Mouse (Mus musculus) regulatory T cell (primary cell): Measurements from ENCODE around the gene Pdlim1.

Experiments
- in situ Hi-C: fragments of 300-600 bp; cut with MboI, MseI; formaldehyde crosslinking; loops from one replicate; pipeline ENCODE4 v1.15.1; 2025; ENCODE audit warnings: high pct_unique_total_duplicates

The Pdlim1 gene

DNA sequence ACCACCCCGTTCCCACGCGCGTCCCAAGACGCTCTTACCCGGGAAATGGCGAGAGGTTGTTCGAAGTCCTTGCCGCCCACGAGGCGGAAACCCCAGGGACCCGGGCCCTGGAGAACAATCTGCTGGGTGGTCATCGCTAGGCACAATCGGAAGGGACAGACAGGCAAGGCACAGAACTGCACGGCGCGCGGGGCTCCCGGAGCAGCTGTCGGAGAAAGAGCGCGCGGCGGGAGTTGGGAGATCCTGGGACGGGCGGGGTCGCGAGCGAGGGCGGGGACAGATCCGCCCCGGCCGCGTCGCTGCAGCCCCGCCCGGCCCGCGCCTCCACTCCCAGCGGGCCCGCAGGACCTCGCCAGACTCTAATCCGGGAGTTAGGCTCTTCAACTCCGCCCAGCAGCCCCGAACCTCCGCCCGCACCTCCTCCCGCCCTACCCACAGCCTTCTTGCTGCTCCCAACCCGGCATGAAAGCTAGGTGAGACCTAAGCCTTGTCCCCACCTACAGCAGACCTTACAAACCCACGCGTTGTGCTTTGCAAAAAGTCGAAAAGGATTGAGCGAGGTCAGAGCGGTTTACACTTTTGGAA is at the start of gene Pdlim1:
Pdlim1 (minus strand) TSS at position 535 of the 585 bp plus-strand sequence.
- in situ Hi-C loops, result loop anchor here (25.0 kb wide), 1 partner anchor 1434 kb away; the partner anchor contains the start of gene Tbc1d12

DNA sequence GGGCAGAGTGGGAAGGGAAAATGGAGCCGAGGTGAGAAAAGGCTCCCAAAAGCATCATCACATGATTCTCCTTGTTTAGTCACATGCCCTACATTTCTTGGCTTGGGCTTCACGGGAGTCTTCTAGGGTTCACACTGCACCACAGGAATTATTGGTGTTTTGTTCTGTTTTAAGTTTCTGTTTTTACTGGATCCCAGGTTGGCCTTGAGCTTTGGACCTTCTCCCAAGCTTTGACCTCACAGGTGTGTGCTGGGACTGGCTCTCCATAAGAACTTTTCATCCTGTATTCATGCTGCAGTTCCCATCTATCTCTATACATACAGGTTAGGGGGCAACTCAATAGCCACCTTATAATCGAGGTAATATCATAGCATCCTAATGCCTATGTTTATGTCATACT is 47.6 kb upstream of the Pdlim1 start:
- in situ Hi-C loops, result no loop called here

DNA sequence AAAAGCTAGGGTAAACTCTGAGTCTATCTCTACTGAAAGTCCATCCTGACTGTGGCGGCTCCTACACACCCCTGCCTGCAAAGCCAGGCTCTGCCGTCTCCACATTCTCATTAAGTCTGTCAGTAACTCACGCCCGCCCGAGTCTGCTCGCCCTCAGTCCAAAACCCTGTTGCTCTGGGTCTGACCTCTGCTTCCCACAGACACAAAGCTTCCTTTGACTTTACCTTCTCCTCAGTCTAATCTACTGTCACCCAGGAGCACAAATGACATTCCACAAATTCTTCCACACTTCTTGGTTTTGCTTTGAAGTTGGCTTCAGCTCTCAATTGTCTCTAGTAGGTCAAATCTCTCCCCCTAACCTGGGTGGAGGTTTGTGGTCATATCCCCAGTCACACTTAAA is 46.9 kb upstream of the Pdlim1 start:
- in situ Hi-C loops, result no loop called here

DNA sequence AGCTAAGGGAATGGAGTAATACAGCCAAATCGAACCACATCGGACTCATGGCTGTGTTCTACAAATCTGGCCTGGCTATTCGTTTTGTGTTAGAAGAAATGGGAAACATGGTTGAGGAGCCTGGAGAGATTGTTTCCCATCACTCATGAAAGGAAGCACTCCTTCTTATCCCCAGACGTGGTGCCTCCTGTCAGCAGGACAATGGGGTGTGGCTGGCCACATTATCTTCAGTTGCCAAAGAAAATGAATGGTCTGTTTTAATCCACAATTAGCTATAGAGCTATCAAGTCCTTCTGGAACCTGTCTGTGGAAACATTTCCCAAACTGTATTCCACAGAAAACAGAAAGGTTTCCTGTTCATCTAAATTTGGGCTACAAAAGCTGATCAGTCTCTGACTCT is 45.4 kb upstream of the Pdlim1 start:
- in situ Hi-C loops, result no loop called here

DNA sequence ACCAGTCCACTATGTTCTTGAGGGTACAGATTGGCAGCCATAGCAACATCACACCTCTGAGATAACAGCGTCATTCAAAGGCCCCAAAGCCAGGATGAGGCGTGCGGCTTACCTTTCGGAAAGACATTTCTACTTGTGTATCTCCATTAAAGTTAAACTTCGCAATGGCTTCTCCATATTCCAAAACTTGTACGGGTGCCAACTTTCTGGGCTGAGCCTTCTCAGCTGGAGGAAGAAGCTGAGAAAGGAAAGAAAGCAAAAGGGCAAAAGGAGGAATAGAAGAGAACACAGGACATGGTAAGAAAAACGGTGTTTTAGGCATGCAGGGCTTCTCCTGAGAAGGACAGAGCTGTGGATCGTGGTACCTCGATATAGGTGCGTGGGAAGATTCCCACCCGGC is 42.6 kb upstream of the Pdlim1 start:
- in situ Hi-C loops, result no loop called here

DNA sequence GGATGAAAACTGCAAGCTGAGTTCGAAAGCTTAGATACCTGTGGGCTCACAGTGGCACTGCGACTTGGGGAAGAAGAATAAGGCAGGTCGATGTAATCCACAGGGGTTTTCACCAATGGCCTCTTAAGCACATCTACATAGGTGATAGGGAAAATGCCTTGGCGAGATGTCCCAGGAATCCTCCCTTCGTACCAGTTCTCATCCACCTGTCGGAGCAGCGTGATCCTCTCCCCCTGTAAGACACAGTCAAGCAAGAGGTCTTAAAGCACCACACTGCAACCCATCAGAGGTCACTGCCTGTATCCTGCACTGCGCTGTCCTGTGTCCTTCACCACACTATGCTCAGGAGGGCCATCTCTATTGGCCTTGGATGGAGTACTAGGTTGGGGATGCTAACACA is 40.0 kb upstream of the Pdlim1 start:
- in situ Hi-C loops, result no loop called here

DNA sequence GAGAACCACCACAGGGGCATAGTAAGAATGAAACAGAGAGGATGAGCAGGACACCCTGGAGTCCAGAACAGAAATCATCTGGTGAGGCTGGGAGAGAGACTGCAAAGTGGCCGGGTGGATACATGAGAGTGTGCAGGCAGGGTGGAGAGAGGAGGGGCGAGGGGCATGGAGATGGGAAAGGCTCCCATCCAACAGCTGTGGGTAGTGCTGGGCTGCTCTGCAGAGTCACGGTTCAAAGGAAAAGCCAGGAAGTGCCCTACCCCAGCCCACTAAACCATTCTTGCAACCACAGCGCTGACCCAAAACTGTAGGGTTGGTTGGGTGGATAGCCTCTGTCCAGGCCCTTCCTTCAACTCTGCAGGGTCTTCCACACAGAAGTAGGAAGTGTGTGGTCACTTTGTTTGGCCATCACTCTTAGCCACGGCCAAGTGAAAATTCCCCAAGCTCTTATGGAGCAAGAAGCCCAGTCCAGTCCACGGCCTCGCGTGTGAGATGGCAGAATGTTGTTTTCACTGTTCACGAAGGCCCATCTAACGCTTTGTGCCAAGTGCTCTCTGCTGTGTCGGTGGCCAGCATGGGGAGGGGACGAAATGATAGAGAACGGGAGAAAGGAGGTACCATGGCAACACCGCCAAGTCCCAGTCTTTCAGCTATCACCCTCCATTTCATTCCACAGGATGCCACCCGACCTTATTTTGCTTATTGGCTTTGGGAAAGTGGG is 38.9 kb upstream of the Pdlim1 start:
- in situ Hi-C loops, result no loop called here

DNA sequence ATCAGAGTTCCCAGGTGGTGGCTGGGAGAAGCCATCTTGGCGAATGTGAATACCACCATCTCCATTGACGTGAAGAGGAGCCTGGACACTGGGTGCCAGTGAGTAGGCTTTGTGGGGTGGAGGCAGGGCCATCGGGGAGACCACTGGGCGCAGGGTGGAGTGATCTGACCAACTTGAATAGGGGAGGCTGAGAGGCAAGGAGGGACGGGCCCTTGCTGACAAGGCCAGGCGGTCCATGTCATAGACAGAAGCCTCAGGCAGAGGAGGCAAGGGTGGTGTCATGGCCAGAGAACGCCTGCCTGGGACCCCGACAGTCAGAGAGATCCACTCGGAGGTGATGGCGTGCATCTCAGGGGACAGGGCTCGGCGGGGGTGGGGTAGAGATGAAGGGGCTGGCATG is 38.3 kb upstream of the Pdlim1 start:
- in situ Hi-C loops, result no loop called here

DNA sequence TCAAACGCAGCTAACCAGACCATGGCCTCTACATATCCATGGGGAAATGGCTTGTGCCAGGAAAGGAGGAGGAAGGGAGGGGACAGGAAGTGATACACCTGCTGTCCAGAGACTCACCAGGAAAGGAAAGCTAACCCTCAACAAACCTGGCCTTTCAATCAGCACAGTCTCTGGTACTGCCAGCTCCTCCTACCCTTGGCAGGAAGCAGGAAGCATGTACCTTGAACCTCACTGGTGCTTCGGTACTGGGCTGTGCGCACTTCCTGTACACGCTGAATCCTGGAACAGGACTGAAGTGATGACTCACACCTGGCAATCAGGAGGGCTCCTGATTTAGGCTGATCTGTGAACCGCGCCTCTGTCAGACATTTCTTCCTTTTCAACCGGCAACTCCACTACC is 35.9 kb upstream of the Pdlim1 start:
- in situ Hi-C loops, result no loop called here

DNA sequence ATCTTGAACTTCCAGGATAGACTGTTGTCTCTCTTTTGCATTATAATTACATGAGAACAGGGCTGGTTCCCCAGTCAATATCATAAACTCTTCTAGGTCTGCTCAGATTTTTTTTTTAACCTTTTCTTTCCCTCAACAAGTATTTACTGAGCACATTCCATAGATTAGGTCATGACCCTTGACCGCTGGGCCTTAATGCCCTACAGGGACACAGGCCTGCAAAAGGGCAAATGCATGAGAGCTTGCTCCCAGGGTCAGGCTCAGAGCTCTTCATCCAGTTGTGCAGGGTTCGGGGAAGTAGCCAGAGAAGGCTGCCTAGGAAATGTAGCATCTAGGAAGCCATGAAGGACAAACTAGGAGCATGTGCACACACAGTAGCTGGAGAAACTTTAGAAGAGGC is 35.0 kb upstream of the Pdlim1 start:
- in situ Hi-C loops, result no loop called here

DNA sequence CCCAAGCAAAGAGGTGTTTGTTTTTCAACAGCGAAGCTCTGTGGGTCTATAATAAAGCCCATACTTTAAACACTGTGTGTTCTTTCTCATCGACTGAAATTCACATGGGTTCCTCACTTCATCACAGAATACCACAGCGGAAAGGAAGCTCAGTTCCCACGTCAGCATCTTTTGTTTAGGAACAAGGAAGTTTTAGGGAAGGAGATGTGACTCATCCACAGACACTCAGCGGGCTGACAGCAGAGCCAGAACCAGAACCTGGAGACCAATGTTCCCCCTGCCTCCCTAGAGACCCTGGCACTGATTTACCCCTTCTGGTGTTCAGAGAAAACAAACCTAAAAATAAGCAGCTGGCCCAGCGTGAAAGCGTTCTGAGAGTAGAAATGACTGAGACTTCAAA is 33.8 kb upstream of the Pdlim1 start:
- in situ Hi-C loops, result no loop called here

DNA sequence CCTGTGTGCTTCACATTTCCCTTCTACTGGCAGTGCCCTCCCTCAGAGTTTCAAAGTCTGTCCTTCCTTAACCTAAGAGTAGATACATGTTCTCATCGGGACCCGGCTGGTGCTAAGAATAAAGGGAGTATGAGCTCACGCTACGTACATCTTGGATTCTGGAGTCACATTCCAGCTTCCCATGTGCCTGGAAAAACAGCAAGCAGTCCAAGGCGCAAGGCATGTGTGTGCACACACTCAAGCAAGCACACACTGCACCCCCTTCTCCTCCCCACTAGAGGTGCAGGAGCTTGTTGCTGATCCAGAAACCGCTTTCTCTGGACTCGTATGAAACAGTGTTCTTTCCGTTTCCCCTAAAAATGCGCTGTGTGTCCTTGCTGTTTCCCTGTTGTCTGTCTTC is 31.3 kb upstream of the Pdlim1 start:
- in situ Hi-C loops, result no loop called here

DNA sequence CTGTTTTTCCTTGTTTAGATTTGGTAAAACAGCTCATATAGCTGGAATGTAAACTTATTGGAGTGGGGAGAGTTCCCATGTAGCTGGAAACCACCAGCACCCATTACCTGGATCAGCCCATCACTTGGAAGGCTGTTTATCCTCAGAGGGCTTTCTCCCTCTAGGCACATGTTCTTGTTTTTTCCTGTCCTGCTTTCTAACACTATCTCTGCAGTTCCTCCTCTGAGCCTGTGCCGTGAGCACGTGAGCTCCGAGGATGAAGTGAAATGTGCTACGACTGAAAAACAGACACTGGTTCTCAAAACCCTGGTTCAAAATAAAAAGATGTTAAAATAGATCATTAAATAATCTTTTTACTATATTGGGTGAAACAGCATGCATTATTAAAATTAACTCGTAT is 30.8 kb upstream of the Pdlim1 start:
- in situ Hi-C loops, result no loop called here

DNA sequence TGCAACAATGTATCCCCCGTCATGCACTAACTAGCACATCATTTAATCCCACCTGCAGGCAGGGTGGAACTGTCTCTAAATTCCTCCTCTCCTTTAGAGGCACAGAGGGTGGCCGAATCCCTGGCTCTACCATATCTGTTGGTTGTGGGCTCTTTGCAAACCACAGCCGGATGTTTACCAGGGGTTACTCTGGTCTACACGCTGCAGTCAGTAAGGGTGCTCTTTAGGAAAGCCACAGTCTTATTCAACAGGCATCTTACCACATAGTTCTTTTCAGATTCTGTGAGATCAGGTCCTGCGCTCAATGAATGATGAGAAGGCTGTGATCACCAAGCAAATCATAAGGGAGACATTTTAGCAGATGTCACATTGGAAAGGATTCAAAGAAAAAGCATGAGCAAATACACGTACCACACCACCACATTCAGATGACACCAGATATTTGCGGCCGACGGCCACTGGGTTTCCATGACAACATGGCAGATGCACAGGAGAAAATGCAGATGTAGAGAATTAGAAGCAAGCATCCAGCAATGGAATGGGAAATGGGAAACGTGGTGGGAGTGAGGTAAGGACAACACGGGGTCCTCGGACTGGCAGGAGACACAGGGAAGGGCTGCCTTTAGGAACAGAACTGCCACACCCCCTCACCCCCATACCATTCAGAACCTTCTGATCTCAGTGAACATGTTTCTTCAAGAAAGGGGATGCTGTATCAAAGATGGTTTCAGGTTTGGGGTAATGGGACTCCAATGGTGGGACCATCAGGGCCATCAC is 28.5 kb upstream of the Pdlim1 start:
- in situ Hi-C loops, result no loop called here

DNA sequence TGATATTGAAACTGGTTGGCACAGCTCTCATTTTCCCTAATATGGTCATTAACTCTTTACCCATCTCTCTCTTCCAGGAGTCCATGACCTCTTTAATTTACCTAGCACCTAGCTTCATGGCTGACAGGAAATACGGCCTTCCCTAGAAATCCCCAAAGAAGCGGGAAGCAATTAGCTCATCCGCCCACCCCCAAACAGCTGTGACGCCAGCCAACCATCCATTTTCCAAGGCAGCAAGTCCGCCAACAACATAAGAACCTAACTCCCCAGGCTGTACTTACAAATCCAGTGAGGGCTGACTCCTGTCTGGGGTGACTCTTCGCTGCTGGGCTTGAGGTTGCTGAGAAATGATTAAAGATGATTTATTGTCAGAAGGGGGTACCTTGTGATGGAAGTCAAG is 27.5 kb upstream of the Pdlim1 start:
- in situ Hi-C loops, result no loop called here

DNA sequence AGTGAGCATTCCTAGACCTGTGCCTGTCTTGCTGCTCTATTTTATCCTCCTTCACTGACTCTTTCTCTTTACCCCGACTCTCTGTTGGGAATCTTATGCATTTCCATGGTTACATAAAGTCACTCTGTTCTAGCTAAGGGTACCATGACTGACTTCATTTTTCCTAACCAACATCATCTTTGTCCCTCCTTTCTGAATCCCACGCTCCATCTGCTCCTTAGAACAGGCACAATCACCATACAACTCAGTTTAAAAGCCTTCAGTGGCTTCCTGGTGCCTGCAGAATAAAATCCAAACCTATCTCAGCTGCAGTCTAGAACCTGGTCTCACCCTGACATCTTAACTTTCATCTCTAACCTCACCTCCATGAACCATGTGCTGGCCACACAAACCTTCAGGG is 26.9 kb upstream of the Pdlim1 start:
- in situ Hi-C loops, result no loop called here

DNA sequence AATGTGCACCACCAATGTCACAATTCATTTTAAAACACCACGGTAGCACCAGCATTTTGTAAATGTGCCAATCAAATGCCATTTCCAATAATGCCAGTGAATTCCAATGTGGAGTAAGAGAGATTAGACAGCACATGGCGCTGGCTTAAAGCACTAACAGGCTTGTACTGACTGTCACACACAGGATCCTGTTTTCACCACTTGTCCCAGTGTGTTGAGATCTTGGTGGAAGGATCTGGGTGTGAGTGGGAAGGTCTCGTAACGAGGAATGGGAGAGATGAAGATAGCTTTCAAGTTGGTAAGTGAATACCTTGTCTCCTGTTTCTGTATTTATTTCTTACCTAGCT is 26.1 kb upstream of the Pdlim1 start:
- in situ Hi-C loops, result no loop called here

DNA sequence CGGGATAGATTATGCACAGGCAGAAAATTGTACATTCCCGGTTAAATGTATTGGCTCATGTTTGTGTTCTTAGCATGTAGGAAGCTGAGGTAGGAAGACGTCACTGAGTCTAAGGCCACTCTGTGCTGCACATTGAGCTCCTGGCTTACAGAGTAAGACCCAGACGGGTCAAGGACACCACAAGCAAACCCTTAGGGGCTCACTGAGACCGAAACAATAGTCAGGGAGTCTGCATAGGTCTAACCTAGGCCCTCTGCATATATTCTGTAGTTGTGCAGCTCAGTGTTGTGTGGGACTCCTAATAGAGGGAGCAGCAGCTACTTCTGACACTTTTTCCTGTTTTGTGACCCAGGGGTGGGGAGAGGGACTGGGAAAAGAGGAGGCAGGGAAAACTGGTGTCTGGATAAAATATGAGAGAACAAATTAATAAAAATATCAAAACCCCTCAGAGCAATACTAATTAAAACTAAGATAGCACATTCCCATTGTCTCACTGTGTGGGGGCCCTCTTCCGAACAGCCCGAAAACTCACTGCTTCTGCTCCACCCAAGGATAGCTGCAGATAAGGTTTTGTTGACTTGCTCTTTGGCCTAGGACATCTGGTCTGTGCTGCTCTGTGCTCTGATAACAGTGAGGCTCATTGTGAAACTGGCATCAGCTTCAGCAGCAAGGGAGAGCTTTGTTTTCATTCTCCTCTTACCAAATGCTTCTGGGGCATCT is 25.6 kb upstream of the Pdlim1 start:
- in situ Hi-C loops, result no loop called here

DNA sequence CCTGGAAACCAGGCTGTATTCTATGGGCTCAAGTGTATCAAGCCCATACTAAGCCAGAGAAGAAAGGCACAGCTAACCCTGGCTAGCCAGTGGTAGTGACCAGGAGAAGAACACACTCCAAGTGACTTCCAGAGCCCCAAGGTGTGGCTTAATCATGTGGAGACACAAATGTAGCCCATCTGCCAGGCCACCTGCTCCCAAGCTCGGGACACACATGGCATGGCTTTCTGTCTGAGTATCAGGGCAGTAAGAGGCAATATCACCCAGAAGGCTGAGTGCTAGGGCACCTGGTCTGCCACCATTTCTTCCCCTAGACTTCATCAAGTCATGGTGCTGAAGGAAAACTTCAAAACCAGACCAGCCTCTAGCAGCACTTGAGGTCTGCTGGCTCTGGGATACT is 22.6 kb upstream of the Pdlim1 start:
- in situ Hi-C loops, result no loop called here

DNA sequence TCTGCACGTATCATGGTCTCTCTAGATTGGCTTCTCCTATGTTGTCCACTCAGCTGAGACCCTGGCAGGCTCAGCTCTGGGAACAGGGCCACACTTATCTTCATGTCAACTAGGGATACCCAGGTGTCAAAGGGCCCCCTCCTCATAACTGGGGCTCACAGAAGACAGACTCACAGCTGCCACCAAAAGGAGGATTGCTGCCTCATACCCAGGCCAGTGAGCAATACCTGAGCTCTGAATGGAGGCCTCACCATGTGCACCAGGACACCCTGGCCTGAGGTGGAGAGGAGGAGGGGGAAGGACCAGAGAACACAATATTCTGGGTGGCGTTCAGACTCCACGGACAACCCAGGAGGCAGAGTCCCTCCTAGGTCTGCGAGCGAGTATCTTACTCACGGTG is 22.1 kb upstream of the Pdlim1 start:
- in situ Hi-C loops, result no loop called here

DNA sequence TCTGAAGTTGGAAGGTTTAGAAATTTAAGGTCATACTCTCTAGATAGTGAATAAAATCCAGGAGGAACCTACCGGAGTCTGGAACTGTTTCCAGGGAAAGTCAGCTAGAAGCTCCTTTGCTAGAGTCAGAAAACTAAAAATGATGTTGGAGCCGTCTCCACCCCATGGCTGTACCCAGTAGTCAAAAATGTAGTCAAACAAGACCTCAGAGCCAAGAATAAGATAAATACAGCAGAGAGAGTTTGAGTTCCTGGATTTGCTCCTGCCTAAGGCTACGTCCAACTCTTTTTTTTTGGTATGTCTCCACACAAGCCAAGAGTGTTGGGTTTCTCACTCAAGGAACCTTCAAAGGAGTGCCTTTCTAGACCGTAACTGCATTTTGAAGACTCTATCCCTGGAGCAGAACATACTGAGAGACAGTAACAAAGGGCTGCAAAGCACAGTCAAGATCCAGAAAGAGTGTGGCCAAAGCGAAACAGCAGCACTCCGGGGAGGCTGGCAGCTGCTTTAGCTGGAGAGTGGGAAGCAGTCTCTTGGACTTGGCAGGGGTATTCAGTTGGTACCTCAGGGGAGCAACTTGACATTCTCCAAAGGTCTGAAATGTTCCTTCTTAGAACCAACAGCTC is 18.6 kb upstream of the Pdlim1 start:
- in situ Hi-C loops, result no loop called here

DNA sequence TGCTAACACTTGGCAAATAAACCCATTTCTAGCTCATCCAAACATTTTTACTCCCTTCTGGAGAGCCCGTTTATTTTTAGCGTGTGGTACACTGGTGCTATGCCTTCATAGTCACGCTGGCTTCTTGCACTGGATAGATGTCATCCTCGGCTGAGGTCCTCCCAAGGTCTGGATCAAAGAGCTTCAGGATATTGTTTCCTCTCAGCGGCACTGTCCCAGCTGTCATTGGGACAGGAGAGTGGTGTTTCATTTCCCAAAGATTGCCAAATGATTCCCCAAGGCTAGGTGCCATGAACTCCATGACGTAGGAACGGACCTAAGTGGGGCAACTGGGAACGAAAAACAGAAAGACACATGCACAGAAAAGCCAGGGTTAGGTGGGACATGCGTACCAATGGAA is 16.8 kb upstream of the Pdlim1 start:
- in situ Hi-C loops, result no loop called here
